Mouse (Mus musculus) lung, adult 10 weeks (tissue): ENCODE data around the gene Itgb1bp2. TPM values are rescaled to one million over a fixed set of nuclear protein-coding genes. Genes with fewer than 3 reads are reported as not detected.

Experiments used
- polyA plus RNA-seq: library from polyadenylated mRNA; stranded (reverse); fragments of 350-450 nt; fragmentation: Illumina TruSeq; extraction: RNeasy Lipid Tissue Mini Kit (QIAGEN cat#74804); gene quantifications from one replicate; pipeline ENCODE4 v1.2.3, GENCODE M21; 2014; ENCODE audit warnings: low read depth, low replicate concordance; ENCODE audit not compliant: insufficient read depth

The Itgb1bp2 gene
- 3.9 TPM for polyA plus RNA-seq

GRCm38 (mm10) chrX:101448886-101449475, at the start of gene Itgb1bp2:
Itgb1bp2 (plus strand) TSS chrX:101449088.

GRCm38 (mm10) chrX:101420700-101421095, 28.2 kb upstream of the Itgb1bp2 start, which contains the start of gene Zmym3:
Zmym3 (minus strand) TSS chrX:101420849.

GRCm38 (mm10) chrX:101429142-101429949, 19.5 kb upstream of the Itgb1bp2 start, which contains the start of gene Nono:
Nono (plus strand) TSS chrX:101429318.

Other genes with a start within 250 kb of the Itgb1bp2 start
- 21.6 TPM for gene Snx12, start 226.5 kb upstream of the Itgb1bp2 start, polyA plus RNA-seq
- gene Foxo4, start 194.6 kb upstream of the Itgb1bp2 start, polyA plus RNA-seq: 21.7 TPM
- not detected for gene Gm614, start 185.1 kb upstream of the Itgb1bp2 start, polyA plus RNA-seq
- 51.9 TPM for gene Il2rg, start 180.8 kb upstream of the Itgb1bp2 start, polyA plus RNA-seq
- not detected for gene Gm20489, start 180.1 kb upstream of the Itgb1bp2 start, polyA plus RNA-seq
- 23.8 TPM for gene Med12, start 175.1 kb upstream of the Itgb1bp2 start, polyA plus RNA-seq
- 0.09 TPM for gene Nlgn3, start 149.9 kb upstream of the Itgb1bp2 start, polyA plus RNA-seq
- gene Gjb1, start 72.7 kb upstream of the Itgb1bp2 start, polyA plus RNA-seq: 2.2 TPM
- gene Zmym3, start 28.2 kb upstream of the Itgb1bp2 start, polyA plus RNA-seq: 9.9 TPM
- gene Nono, start 19.8 kb upstream of the Itgb1bp2 start, polyA plus RNA-seq: 71.5 TPM
- gene Taf1, start 83.6 kb downstream of the Itgb1bp2 start, polyA plus RNA-seq: 10.7 TPM
- 33.5 TPM for gene Ogt, start 191.0 kb downstream of the Itgb1bp2 start, polyA plus RNA-seq